Comparison of ENCODE assay signal across 28 mouse cellular contexts in genomic region chr10:59600516-59600915, GRCm38 (mm10). TPM values are rescaled to one million over a fixed set of nuclear protein-coding genes. Genes with fewer than 3 reads are reported as not detected.
"Had no signal": no experiment of that assay in that cellular context is flagged by ENCODE, and none has a peak within 500 bp of the region (broad histone marks: within the 10 kb centered on the region; RNA-seq: fewer than 3 reads in every experiment).

No protein-coding gene starts in this region.

- H3K4me1 ChIP-seq: limb, embryonic 10.5 days; midbrain, embryonic 10.5 days; midbrain, embryonic 13.5 days; neural tube, embryonic 13.5 days had no signal

- DNase-seq: kidney, postnatal 10 days; kidney, postnatal 4 days; liver; lung, adult 18-20 months; lung, postnatal 10 days; lung, postnatal 36 days; spleen, adult 18-20 months; thymus, postnatal 25 days had no signal

- H3K27ac ChIP-seq: kidney, embryonic 15.5 days; limb, embryonic 10.5 days; limb, embryonic 13.5 days; liver, embryonic 12.5 days; liver, embryonic 15.5 days; lung, embryonic 15.5 days; midbrain, embryonic 10.5 days; midbrain, embryonic 13.5 days; neural tube, embryonic 13.5 days; stomach, embryonic 15.5 days had no signal

- H3K9me3 ChIP-seq: kidney, embryonic 15.5 days; limb, embryonic 10.5 days; limb, embryonic 13.5 days; liver, embryonic 12.5 days; liver, embryonic 15.5 days; lung, embryonic 15.5 days; megakaryocyte, embryonic 14.5 days; midbrain, embryonic 10.5 days; midbrain, embryonic 13.5 days; neural tube, embryonic 13.5 days; stomach, embryonic 15.5 days had no signal

- H3K9ac ChIP-seq: kidney, embryonic 15.5 days; limb, embryonic 13.5 days; liver, embryonic 12.5 days; liver, embryonic 15.5 days; lung, embryonic 15.5 days; midbrain, embryonic 13.5 days; neural tube, embryonic 13.5 days; stomach, embryonic 15.5 days had no signal

- H3K4me2 ChIP-seq: kidney, embryonic 15.5 days; limb, embryonic 13.5 days; liver, embryonic 12.5 days; liver, embryonic 15.5 days; lung, embryonic 15.5 days; midbrain, embryonic 13.5 days; neural tube, embryonic 13.5 days; stomach, embryonic 15.5 days had no signal

- H3K4me3 ChIP-seq: kidney, embryonic 15.5 days; limb, embryonic 10.5 days; limb, embryonic 13.5 days; liver, embryonic 12.5 days; liver, embryonic 15.5 days; lung, embryonic 15.5 days; megakaryocyte, embryonic 14.5 days; midbrain, embryonic 10.5 days; midbrain, embryonic 13.5 days; myocyte; neural tube, embryonic 13.5 days; stomach, embryonic 15.5 days had no signal

- H3K27me3 ChIP-seq: kidney, embryonic 15.5 days; limb, embryonic 13.5 days; liver, embryonic 12.5 days; liver, embryonic 15.5 days; lung, embryonic 15.5 days; megakaryocyte, embryonic 14.5 days; midbrain, embryonic 13.5 days; neural tube, embryonic 13.5 days; stomach, embryonic 15.5 days had no signal

- H3K36me3 ChIP-seq: liver, embryonic 15.5 days; lung, embryonic 15.5 days; midbrain, embryonic 10.5 days; midbrain, embryonic 13.5 days; neural tube, embryonic 13.5 days; stomach, embryonic 15.5 days had no signal

- ATAC-seq: liver, embryonic 12.5 days; midbrain, embryonic 13.5 days; midbrain, embryonic 16.5 days had no signal

RNA-seq across cellular contexts. Expression of gene Gm10322, which starts 15.3 kb away (rescaled TPM):
- total RNA-seq: layer of hippocampus, adult 18-20 months; layer of hippocampus, postnatal 14 days; left cerebral cortex, adult 18-20 months; left cerebral cortex, postnatal 25 days; monocyte, adult 5-6 weeks; neutrophil, adult 5-6 weeks had no signal
- polyA plus RNA-seq: kidney, embryonic 15.5 days; limb, embryonic 10.5 days; limb, embryonic 13.5 days; liver, embryonic 12.5 days; liver, embryonic 15.5 days; lung, embryonic 15.5 days; midbrain, embryonic 10.5 days; midbrain, embryonic 13.5 days; midbrain, embryonic 16.5 days; neural tube, embryonic 13.5 days; stomach, embryonic 15.5 days; thymus, postnatal 0 days had no signal
